In genomic region chr12:7719080-7719479, GRCm38 (mm10) we compare ENCODE assay signal across 13 mouse cellular contexts.
"Had no signal": no experiment of that assay in that cellular context is flagged by ENCODE, and none has a peak within 500 bp of the region (broad histone marks: within the 10 kb centered on the region; RNA-seq: fewer than 3 reads in every experiment).

No protein-coding gene starts in this region.

- H3K36me3 ChIP-seq: limb, embryonic 10.5 days; liver, embryonic 15.5 days; midbrain, embryonic 12.5 days had no signal

- H3K4me1 ChIP-seq: limb, embryonic 10.5 days; liver, embryonic 15.5 days; megakaryocyte, embryonic 14.5 days; midbrain, embryonic 12.5 days had no signal

- DNase-seq: kidney, adult 11 months; kidney, postnatal 25 days; lung, adult 2 months; lung, postnatal 10 days; thymus, adult 2 months; thymus, postnatal 25 days had no signal

- H3K9me3 ChIP-seq: limb, embryonic 10.5 days; liver, embryonic 15.5 days; megakaryocyte, embryonic 14.5 days; midbrain, embryonic 12.5 days had no signal

- H3K27ac ChIP-seq: limb, embryonic 10.5 days; liver, embryonic 15.5 days; macrophage; midbrain, embryonic 12.5 days; stomach, postnatal 0 days had no signal

- H3K9ac ChIP-seq: liver, embryonic 15.5 days; midbrain, embryonic 12.5 days had no signal

- H3K4me2 ChIP-seq: liver, embryonic 11.5 days; liver, embryonic 15.5 days; midbrain, embryonic 12.5 days had no signal

- H3K4me3 ChIP-seq: limb, embryonic 10.5 days; liver, embryonic 15.5 days; megakaryocyte, embryonic 14.5 days; midbrain, embryonic 12.5 days had no signal

- H3K27me3 ChIP-seq: liver, embryonic 15.5 days; megakaryocyte, embryonic 14.5 days; midbrain, embryonic 12.5 days had no signal
